Mouse (Mus musculus) CD4-positive, CD25-positive, alpha-beta regulatory T cell, adult 4 months (primary cell): ENCODE data around the gene Arhgap20. TPM values are rescaled to one million over a fixed set of nuclear protein-coding genes. Genes with fewer than 3 reads are reported as not detected.

Experiments used
- ATAC-seq: one replicate; pipeline ENCODE4 v1.8.0; 2017
- polyA plus RNA-seq, 2 experiments: library from polyadenylated mRNA; unstranded; fragments of 100-300 nt; shearing (Covaris generic); gene quantifications; one replicate each; pipeline ENCODE4 v1.2.1; 2017

Arhgap20 gene
- polyA plus RNA-seq: 1 to 10 TPM; 2.4 to 3.3 TPM

DNA sequence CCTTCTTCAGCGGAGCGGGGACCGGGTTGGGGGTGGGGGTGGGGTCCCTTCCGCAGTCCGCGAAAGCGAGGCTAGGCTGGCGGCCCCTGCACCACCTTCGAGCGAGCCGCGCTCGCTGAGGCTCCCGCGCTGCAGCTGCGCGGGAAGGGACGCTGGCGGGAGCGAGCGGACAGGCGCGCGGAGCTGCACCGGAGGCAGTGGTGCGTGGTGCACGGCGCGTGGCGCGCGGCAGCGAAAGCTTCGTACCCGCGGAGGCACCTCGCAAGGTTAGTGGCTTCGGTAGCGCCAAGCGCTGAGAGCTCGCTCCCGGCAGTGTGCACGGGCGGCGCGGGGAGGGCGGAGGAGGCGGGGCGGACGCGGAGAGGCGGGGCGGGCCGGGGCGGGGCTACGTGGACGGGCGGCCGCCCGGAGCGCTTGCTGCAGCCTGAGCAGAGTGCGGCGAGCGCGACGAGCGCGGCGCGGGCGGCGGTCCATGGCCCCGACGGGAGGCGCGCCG is at the start of gene Arhgap20:
TSS of gene Arhgap20 (plus strand) at position 417 of the 496 bp plus-strand sequence.
- ATAC-seq: peak; percentile 77

GRCm38 (mm10) chr9:51718793-51719192 is 46.3 kb upstream of the Arhgap20 start:
- no peak for ATAC-seq

- ATAC-seq: no peak
These were observed 37.2 kb upstream of the Arhgap20 start for GRCm38 (mm10) chr9:51727960-51728359.

DNA sequence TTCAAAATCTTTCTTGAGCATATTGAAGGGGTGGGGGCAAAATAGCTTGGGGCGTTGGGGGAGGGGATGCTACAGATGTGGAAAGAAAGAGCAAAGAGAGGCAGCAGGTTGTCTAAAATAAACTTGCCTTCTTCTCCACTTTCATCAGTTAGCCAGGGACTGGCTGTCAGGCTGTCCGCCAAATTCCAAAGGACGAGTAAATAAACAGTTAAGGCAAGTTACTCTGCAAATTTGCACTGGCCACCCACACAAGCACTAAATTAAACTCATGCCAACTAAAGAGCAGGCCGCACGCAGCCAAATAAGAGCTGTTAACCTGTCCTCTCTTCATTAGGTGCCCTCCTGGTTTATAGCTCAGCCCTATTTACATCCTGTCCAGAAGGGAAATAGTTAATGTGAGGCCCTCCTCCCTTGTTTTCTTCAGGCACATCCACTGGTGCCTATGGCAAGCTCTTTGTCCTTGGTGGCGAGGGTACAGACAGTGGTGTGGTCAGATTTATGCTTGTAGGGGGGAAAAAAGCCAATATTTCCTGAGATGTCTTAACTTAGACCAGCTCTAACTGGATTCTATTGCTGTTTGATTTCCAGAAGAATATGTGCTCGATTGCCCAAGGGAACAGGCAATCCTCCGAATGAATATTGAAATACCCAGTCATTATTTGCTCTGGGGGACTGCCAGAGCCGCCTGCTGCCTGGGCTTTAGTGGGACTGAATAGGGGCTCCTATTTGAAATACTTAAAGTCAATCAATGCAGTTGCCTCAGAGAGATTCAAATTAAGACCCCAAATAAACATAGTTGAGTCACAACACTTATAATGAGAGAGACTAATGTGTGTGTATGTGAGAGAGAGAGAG is 29.7 kb upstream of the Arhgap20 start:
- ATAC-seq: no peak

DNA sequence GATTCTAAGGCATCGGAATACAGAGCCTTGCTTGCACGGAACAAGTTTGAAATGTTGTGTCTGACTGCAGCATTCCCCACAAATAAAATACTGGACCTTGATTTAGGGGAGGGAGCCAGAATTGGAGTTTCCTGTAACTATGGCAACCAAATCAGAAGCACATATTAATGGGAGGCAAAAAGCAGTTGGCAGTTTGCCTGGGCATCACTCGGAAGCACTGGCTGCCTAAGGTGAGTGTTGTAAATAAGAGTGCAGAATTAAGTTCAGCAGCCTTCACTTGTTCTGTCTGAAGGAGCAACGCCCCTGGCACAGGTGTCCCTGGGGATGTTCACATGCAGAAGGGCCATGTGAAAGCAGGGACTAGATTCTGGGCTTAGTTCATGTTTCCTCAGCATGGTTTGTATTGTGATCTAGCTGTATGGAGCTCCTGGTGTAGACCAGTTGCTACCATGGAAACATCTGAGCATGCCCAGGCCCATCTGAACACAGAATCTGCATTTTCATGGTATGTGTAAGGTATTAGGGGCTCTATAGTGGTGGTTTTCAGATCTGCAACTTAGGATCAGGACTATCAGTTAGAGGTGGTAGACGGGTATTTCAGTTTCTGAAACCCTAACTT is 28.3 kb upstream of the Arhgap20 start:
- ATAC-seq: no peak

DNA sequence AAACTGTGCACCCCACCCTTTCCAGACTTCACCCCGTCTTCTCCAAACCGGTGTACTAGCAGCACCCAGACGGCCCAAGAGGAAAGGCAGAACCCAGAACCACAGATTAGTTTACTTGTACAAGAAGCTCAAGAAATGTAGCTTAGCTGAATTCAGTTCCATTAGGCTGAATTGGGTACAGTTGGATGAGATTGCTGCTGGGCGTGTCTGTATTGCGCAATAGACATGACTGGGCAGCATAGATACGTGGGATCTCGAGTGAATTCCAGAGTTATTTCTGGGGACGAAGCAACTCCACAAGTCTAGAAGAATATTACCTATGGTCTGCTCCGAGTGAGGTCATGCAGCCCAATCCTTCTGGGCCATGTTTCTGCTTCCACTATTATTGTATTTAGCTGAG is 26.8 kb upstream of the Arhgap20 start:
- ATAC-seq: no peak

DNA sequence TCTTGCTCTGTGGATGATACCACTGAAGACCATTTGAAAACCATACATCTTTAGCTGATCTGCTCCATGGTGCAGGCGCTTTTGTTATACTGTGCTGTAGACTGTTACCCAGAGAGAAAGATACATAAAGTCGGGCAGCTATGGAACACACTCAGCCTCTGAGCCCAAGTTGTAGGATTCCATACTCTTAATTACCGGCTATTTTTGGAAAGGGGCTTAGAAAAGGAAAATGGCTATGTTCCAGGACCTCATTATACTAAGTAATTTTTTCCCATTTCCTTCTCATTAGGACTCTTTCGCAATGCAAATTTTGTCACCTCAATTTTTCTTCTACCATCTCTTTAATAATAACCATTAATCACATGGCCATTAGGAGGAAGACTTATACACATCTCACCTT is 25.3 kb upstream of the Arhgap20 start:
- no peak for ATAC-seq

DNA sequence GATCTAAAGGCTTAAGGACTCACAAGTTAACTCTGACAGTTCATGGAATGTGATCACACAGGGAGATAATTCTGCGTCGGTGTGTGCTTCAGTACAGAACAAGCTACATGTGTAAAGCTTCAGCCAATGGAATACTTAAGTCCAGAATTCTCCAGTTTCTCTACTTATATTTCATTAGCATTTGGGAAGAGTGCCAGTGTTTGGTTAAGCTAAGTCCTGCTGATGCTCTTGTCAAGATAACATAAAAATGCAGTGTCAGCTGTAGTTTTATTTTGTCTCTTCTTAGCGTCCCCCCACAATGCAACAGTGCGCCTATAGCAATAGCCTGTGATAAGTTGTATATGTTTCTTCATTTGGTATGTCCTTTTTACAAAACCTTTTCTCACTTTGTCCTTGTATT is 15.0 kb upstream of the Arhgap20 start:
- ATAC-seq: no peak

DNA sequence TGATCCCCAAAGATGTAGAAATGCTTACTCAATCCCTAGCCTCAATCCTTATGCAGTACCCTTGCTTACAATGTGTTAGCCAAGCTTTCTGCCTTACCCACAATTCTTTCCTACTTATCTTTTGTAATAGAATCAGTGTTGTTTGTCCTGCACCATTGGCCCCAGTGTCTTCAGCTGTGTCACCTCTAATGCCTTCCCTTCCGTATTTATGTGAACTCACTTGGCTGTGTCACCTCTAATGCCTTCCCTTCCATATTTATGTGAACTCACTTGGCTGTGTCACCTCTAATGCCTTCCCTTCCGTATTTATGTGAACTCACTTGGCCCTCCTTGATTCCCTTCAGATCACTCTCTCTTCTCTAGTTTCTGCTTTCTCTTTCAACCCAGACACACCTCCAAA is 4.1 kb upstream of the Arhgap20 start:
- no peak for ATAC-seq

GRCm38 (mm10) chr9:51764041-51764875 is 879 bp upstream of the Arhgap20 start:
- ATAC-seq: no peak

GRCm38 (mm10) chr9:51765417-51766174 is 459 bp downstream of the Arhgap20 start:
- peak; percentile 63 for ATAC-seq

DNA sequence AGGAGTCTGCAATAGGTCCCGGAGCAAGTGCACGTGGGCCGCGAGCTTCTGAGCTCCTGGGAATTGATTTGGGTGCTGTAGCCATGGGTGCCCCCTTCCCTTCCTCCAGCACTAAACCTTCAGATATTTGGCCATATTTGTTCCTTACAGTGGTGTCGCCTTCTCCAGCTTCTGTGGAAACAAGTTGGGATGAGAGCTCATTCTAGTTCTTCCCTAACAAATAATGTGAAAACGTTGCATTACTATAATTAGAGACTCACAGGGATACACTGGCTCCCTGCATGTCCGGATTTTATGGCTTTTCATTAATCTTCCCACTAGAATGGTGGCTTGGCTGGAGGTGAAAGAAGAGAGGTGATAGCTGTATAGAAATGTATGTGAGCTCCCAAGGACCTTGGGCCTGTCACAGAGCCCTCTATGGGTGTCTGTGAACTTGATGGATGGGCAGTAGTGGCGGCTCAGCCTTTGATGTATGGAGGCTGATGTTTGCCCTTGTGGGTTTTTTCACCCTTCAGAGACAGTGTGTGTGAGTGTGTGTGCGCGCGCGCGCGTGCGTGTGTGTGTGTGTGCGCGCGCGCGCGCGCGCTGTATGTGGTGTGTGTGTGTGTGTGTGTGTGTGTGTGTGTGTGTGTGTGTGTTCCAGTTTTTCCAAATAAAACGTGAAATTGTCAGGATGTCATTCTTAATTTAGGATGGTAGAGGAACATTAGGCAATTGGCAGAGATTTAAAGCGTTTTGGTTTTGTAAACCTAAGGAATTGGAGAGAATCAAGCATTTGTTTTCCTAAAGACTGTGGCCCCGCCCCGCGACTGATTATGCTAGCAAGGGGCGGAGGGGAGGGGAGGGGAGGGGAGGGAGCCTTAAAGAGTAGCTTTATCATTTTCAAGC is 1.3 kb downstream of the Arhgap20 start:
- peak; percentile 25 for ATAC-seq

DNA sequence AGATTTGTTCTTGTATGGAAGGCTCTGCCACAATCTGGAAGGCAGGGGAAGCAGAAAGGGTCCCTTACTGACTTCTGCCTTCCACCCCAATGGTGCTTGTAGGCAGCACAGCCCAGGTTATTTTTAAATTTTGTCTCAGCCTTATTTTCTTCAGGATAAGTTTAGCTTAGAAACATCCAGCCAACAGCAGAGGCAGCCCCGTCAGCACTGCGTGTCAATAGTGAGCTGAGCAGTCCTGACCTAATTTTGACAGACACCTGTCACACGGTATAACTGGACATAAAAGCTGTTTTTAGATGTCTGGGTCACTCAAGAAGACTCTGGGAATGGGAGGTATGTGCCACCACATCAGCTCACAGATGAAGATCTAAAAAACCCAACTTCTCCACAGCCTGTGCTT is 9.1 kb downstream of the Arhgap20 start:
- no peak for ATAC-seq

GRCm38 (mm10) chr9:51776459-51776858 is 11.3 kb downstream of the Arhgap20 start:
- ATAC-seq: no peak

DNA sequence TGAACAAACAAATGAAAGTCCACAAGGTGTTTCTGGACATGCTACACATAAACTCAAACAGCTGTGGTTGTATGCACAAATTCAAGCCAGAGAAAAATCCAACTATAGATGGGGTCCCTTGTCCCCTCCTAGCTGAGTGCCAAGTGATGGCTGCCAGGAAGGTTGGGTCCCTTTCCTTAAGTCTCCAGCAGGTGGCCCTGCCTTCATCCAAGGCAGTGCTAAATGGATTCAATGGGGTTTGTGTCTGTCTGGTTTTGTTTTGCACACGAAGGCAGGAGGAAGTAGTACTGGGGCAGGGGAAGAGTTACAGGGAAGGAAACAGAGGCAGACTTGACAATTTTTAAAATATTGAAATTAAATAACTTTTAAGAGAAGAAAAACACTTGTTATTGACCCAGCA is 12.0 kb downstream of the Arhgap20 start:
- peak; percentile 69 for ATAC-seq

DNA sequence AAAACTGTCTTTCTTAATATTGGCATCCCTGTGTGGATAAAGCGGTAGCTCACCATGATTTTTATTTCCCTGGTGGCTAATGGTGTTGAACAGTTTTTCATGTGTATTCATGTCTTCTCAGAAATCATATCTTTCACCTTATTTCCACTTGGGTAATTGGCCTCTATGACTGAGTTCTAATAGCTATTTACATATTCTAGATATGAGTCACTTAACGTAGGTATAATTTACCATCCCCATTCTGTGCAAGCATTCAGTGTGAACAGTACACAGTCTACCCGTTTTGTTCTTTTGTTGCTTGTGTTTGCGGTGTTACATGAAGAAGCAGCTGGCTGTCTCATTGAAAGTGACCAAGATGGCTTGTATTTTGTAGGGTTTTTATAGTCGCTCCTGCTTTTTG is 14.1 kb downstream of the Arhgap20 start:
- peak; percentile 73 for ATAC-seq

- ATAC-seq: no peak
These were observed 16.0 kb downstream of the Arhgap20 start for GRCm38 (mm10) chr9:51781092-51781491.

DNA sequence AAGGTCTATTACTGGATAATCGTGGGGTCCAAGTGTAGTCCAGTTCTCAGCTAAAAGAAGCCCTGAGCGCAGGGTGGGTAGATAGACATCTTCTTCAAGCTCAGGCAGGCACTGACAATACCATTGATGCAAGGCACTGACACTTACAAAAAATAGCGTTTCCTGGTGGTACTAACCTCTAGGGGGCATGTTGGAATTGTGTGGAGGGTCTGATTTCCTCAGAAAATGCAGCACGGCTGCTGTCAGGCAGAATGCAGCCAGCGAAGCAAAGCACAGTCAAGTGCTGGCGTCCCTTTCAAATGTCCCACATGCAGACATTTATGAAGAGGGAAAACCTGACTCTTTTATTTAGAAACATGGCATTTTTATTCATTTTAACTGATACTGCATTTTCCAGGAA is 22.2 kb downstream of the Arhgap20 start:
- no peak for ATAC-seq

DNA sequence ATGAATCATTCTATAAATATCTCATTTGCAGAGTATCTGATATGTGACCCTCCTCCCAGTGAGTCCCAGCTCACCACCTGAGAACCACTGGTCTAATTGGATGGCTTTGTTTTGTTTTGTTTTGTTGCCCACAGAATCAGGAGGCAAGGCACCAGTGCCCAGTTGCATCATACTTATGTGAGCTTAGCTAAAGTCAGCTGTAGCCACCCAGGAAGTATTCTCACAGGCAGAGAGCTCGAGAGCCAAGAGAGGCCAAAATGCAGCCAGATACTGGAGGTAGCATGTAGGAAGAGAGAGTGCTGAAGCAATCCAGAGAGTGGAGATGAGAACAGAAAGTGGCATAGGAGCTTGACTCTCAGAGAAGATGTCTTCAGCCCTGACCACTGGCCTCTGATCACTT is 23.3 kb downstream of the Arhgap20 start:
- no peak for ATAC-seq

GRCm38 (mm10) chr9:51795206-51795605 is 30.1 kb downstream of the Arhgap20 start:
- ATAC-seq: no peak

DNA sequence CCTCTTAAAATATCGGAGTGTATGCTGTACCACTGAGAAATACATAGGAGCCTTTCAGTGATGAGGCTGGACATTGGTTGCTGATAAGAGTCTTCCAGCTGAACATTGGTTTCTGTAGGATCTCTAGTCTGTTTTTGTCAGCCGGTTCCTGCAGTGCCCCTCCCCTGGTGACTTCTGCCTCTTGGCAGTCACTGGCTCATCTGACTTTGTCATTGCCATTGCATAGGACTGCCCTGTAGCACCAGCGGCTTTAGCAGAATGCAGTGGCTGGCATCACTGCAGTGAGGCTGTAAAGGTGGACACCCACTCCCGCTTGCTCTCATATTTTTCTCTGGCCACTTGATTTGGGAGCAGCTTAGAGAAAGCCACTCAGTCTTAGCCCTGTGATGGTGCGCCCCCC is 33.1 kb downstream of the Arhgap20 start:
- no peak for ATAC-seq
